Mouse (Mus musculus) limb, embryonic 13.5 days (tissue): ENCODE data around the gene Shmt2. TPM values are rescaled to one million over a fixed set of nuclear protein-coding genes. Genes with fewer than 3 reads are reported as not detected.

ENCODE experiments used
- ATAC-seq: fragments of 200-750 bp; cut with Nextera tagmentation; 2 replicates; pipeline ENCODE4 v1.8.0; 2017; ENCODE audit warnings: low read depth, moderate number of reproducible peaks, moderate TSS enrichment; ENCODE audit not compliant: low FRiP score
- H3K27ac ChIP-seq: fragments of 300-500 bp; sonication (generic); 2 replicates; pipeline ENCODE4 v1.5.1; 2015; ENCODE audit warnings: inconsistent platforms, mild to moderate bottlenecking, moderate library complexity
- H3K27me3 ChIP-seq: fragments of 300-500 bp; sonication (generic); 2 replicates; pipeline ENCODE4 v1.6.1; 2015; ENCODE audit warnings: mild to moderate bottlenecking, inconsistent platforms
- H3K36me3 ChIP-seq: fragments of 300-500 bp; sonication (generic); 2 replicates; pipeline ENCODE4 v1.6.1; 2015; ENCODE audit warnings: inconsistent platforms, mild to moderate bottlenecking, moderate library complexity
- H3K4me1 ChIP-seq: fragments of 300-500 bp; sonication (generic); 2 replicates; pipeline ENCODE4 v1.6.1; 2015; ENCODE audit warnings: inconsistent platforms
- H3K4me2 ChIP-seq: fragments of 300-500 bp; sonication (generic); replicated peaks from 2 replicates; pipeline ENCODE4 v1.6.1; 2015; ENCODE audit warnings: inconsistent platforms, mild to moderate bottlenecking, moderate library complexity
- H3K4me3 ChIP-seq: fragments of 300-500 bp; sonication (generic); 2 replicates; pipeline ENCODE4 v1.5.1; 2015; ENCODE audit warnings: moderate library complexity, mild to moderate bottlenecking, inconsistent platforms
- H3K9ac ChIP-seq: fragments of 300-500 bp; sonication (generic); 2 replicates; pipeline ENCODE4 v1.6.1; 2015; ENCODE audit warnings: mild to moderate bottlenecking, inconsistent platforms
- H3K9me3 ChIP-seq: fragments of 300-500 bp; sonication (generic); 2 replicates; pipeline ENCODE4 v1.6.1; 2016; ENCODE audit warnings: inconsistent platforms
- WGBS: fragments of 180-500 bp; shearing (Covaris S2); methylation state at CpG from one replicate; pipeline ENCODE4 v1.1.7; 2015; 5-methylcytosine and 5-hydroxymethylcytosine counted together
- polyA plus RNA-seq: library from polyadenylated mRNA; unstranded; fragments of >200 nt; fragmentation: Nextera tagmentation; extraction: Ambion mirVana; gene quantifications from 2 replicates; pipeline ENCODE4 v1.2.1, GENCODE M21; 2015

Gene Shmt2
- polyA plus RNA-seq, 1 experiment from 2014 or later, result 98.1 TPM

DNA sequence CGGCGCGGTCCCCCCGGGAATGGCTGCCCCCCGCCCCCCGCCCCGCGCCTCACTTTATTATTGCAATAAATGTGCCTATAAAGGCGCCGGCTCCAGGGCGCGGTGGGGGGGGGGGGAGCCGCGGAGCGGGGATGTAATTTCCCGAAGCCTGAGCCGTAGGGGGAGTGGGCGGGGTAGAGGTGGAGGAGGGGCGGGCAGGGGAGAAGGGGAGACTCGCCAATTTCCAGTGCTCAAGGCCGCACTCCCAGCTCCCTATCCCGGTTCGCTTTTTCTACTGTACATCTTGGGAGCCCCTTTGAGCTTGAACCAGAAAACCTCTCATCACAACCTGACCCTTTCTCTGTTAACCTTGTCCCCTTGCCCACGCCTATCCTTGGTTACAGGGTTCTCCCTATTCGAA lies 8.7 kb upstream of the Shmt2 start:
- WGBS, result 0% methylated on average over 18 of the region's 25 CpGs
- peaks cover 99% of the 10 kb centered on the region for H3K27me3 ChIP-seq
- H3K4me1 ChIP-seq, result peaks cover 91% of the 10 kb centered on the region
- no peaks in the 10 kb centered on the region for H3K9me3 ChIP-seq
- H3K4me2 ChIP-seq, result peak overlapping the region; percentile 90
- H3K9ac ChIP-seq, result no peak overlapping the region
- peak; percentile 60; the same call in 1 of the 2 replicates for ATAC-seq
- no peaks in the 10 kb centered on the region for H3K36me3 ChIP-seq
- peak overlapping the region; percentile 32 for H3K4me3 ChIP-seq
- H3K27ac ChIP-seq, result no peak overlapping the region

DNA sequence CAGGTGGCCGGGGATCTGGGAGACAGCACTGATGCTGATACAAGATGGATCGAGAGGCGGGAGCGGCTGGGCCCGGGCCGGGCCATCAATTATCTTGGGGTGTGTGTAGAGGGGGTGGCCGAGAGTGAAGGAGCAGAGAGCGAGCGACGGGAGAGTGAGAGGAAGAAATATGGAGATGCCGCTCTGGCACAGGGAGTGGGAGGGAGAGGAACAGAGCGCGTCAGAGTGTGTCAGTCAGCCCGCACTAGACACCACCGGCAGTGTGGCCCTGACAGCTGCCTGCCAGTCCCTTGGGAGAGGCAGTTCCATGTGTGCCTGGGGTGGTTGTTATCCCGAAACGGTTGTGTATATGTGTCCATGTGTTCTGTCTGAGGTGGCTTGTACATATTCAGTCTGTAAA lies 5.2 kb upstream of the Shmt2 start:
- ATAC-seq, result no peak
- H3K9me3 ChIP-seq, result no peaks in the 10 kb centered on the region
- H3K9ac ChIP-seq, result no peak overlapping the region
- H3K4me2 ChIP-seq, result no peak overlapping the region
- no peak overlapping the region for H3K4me3 ChIP-seq
- peaks cover 94% of the 10 kb centered on the region for H3K27me3 ChIP-seq
- H3K36me3 ChIP-seq, result no peaks in the 10 kb centered on the region
- 4% methylated on average over 17 of the region's 17 CpGs for WGBS
- H3K4me1 ChIP-seq, result peaks cover 84% of the 10 kb centered on the region
- no peak overlapping the region for H3K27ac ChIP-seq

DNA sequence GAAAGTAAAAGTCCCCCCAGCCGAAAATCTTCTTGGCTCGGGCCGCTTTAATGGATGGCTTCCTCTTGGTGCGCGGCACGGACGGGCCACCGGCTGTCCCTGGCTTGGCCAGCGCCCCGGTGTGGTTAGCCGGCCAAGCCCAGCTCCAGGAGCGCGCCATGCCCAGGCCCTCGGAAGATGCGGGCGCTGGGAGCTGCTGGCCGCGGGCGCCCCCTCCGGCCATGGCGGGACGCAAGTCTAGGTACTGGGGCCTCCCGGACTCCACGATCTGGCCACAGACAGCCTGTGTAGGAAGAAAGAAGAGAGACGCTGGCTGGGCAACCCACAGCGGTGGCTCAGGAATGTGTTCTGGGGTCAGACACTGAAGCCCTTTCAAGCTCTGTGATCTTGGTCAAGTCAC lies 4.4 kb upstream of the Shmt2 start:
- no peak for ATAC-seq
- under 1% methylated on average over 26 of the region's 26 CpGs for WGBS
- Histone ChIP-seq H3K4me1 (peaks cover 77% of the 10 kb centered on the region), H3K27me3 (peaks cover 86% of the 10 kb centered on the region), H3K9ac (peak overlapping the region; percentile 50; the same call in 1 of the 2 replicates), H3K9me3 (no peaks in the 10 kb centered on the region), H3K4me3 (peak overlapping the region; percentile 35), H3K27ac (no peak overlapping the region), H3K4me2 (peak overlapping the region; percentile 60), H3K36me3 (no peaks in the 10 kb centered on the region)

DNA sequence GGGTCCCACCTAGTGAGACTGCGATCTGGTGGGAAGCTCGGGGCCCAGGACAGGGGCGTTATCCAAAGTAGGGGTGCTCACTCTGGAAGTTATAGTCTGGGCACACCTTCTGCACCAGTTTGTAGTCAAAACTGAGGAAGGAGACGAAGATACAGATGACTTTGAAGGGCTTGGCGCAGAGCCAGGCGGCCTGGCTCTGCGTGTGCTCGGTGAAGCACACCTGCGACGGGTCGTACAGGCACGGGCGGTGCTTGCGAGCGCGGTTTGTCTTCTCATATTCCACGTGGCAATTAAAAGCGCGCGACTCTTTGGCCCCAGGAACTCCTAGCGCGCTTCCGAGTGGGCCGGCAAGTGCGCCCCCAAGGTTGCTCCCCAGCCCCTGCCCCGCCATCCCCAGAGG lies 3.8 kb upstream of the Shmt2 start:
- peak overlapping the region; percentile 39; the same call in 1 of the 2 replicates for H3K9ac ChIP-seq
- peaks cover 79% of the 10 kb centered on the region for H3K27me3 ChIP-seq
- 2% methylated on average over 26 of the region's 26 CpGs for WGBS
- peaks cover 77% of the 10 kb centered on the region for H3K4me1 ChIP-seq
- peak overlapping the region; percentile 35 for H3K4me3 ChIP-seq
- H3K36me3 ChIP-seq, result no peaks in the 10 kb centered on the region
- no peak overlapping the region for H3K27ac ChIP-seq
- H3K4me2 ChIP-seq, result peak overlapping the region; percentile 60
- ATAC-seq, result no peak
- no peaks in the 10 kb centered on the region for H3K9me3 ChIP-seq

DNA sequence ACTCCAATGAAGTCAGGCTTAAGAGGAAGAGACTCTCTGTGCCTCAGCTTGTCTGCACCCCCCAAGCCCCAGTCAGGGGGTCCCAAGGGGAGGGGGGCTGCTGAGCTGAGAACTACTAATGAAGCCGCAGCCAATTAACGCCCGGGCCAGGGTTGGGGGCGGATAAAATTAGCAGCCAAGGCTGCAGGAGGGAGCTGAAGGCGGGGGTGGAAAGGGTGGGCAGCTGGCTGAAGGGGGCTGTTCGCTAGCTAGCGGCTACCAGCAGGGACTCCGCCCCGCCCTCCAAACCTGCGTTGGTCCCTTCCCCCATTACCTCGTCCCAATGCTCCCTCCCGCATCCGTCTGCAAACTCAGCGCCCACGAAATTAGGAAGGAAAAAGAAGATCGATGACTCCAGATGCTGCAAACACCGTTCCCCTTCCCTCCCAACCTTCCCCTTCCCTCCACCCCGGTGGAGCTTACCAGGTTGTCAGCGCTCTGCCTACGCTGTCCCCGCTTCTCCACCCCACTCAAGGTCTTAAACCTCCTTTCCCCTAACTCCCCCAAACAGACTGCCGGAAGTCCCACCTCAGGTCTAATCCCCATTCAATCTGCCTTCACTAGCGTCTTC lies 2.5 kb upstream of the Shmt2 start:
- H3K9me3 ChIP-seq, result no peaks in the 10 kb centered on the region
- H3K9ac ChIP-seq, result peak overlapping the region; percentile 13; the same call in 1 of the 2 replicates
- peak overlapping the region; percentile 60 for H3K4me2 ChIP-seq
- peaks cover 67% of the 10 kb centered on the region for H3K4me1 ChIP-seq
- H3K27ac ChIP-seq, result no peak overlapping the region
- ATAC-seq, result no peak
- H3K27me3 ChIP-seq, result peaks cover 67% of the 10 kb centered on the region
- H3K4me3 ChIP-seq, result peak overlapping the region; percentile 35
- peaks cover 10% of the 10 kb centered on the region for H3K36me3 ChIP-seq
- WGBS, result 2% methylated on average over 23 of the region's 23 CpGs

DNA sequence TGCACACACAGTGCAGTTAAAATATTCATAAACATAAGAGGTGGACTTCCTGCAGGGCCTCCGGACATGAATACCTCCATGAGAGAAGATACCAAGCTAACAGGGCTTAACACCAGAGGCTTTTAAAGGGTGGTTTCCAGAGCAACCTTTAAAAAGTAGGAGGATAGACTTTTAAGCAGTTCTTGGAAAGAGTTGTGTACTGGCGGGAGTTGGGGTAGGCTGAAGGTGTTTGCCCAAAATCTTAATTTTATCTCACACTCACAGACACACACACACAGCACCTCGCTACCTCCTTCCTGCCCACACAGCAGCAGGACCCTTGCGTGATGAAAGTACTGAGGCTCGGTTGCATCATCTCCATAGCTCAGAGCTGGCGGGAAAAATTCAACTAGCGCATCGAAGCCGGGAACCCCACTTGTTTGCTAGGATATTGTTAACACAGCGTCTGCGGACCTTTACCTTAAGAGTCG lies 598 bp downstream of the Shmt2 start:
- H3K27me3 ChIP-seq, result peaks cover 55% of the 10 kb centered on the region
- peaks cover 37% of the 10 kb centered on the region for H3K36me3 ChIP-seq
- peaks cover 46% of the 10 kb centered on the region for H3K4me1 ChIP-seq
- no peaks in the 10 kb centered on the region for H3K9me3 ChIP-seq
- WGBS, result 12% methylated on average over 12 of the region's 12 CpGs
- H3K4me3 ChIP-seq, result peak overlapping the region; percentile 60
- peak overlapping the region; percentile 90 for H3K4me2 ChIP-seq
- no peak overlapping the region for H3K27ac ChIP-seq
- ATAC-seq, result no peak
- H3K9ac ChIP-seq, result peak overlapping the region; percentile 72

DNA sequence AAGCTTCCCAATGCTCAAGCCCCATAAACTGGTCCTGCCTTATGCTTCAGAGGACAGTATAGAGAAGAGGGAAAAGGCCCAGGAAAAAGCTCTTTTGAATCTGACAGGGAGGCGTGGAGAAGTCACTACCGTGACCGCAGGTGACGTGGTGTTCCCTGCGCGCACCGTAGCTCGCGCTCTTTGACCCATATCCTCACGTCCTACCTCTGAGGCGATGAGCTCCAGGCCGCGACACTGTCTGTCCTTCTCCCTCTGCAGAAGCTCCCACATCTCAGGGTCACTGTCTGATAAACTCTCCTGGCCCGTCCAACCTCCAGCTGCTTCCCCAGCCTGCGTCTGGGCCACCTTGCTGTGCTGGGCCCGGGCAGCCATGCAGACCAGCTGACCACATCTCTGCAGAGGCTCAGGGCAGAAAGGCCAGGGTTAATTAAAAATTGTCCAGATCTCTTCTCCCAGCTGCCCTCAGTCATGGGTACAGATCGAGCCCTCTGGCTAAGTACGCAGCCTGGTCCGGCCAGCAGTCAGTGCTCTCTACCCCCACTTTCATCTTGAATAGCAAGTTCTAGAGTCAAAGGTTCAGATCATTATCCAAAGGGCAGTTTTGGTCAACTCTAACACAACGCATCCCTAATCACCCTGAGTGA lies 1.4 kb downstream of the Shmt2 start:
- Histone ChIP-seq H3K36me3 (peaks cover 37% of the 10 kb centered on the region), H3K4me2 (peak overlapping the region; percentile 90), H3K27me3 (peaks cover 55% of the 10 kb centered on the region), H3K9me3 (no peaks in the 10 kb centered on the region), H3K4me1 (peaks cover 46% of the 10 kb centered on the region), H3K27ac (no peak overlapping the region), H3K4me3 (peak overlapping the region; percentile 60), H3K9ac (peak overlapping the region; percentile 72)
- 81% methylated on average over 20 of the region's 20 CpGs for WGBS
- ATAC-seq, result no peak

DNA sequence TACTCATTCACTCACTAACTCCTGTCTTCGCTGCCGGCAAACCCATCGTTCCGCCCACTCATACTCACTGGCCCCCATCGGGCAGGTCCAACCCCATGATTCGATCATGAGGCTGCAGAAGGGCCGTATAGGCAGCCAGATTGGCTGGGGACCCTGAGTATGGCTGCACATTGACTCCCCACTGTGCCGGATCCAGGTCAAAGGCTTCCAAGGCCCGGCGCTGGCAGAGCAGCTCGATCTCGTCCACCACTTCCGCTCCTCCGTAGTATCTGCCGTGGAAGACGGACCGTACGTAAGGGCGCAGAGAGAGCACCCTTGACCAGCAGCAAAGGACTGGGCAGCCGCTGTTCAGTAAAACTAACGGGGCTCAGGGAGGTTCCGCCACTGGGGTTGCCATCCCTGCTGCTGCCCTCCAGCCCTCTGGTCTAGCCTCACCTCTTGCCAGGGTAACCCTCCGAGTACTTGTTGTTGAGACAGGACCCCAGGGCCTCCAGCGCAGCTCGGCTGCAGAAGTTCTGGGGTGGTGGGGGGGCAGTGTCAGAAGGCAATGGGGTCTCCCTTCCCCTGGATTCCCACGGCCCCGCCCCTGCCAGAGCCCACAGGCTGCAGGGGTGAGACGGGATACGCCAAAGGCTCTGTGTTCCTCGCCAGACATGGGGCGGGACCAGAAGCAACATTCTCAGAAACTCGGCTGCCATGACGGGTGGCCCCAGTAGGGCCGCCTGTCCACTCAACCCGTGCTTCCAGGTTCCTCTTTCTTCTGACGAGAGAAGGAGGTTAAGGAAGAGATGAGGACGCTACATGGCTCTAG lies 2.1 kb downstream of the Shmt2 start:
- ATAC-seq, result no peak
- WGBS, result 95% methylated on average over 37 of the region's 37 CpGs
- Histone ChIP-seq H3K4me3 (no peak overlapping the region; the same call in 1 of the 2 replicates), H3K27ac (no peak overlapping the region), H3K4me1 (peaks cover 44% of the 10 kb centered on the region), H3K27me3 (peaks cover 55% of the 10 kb centered on the region), H3K9me3 (no peaks in the 10 kb centered on the region), H3K36me3 (peaks cover 37% of the 10 kb centered on the region), H3K4me2 (peak overlapping the region; percentile 90; the same call in 1 of the 2 replicates), H3K9ac (no peak overlapping the region)

DNA sequence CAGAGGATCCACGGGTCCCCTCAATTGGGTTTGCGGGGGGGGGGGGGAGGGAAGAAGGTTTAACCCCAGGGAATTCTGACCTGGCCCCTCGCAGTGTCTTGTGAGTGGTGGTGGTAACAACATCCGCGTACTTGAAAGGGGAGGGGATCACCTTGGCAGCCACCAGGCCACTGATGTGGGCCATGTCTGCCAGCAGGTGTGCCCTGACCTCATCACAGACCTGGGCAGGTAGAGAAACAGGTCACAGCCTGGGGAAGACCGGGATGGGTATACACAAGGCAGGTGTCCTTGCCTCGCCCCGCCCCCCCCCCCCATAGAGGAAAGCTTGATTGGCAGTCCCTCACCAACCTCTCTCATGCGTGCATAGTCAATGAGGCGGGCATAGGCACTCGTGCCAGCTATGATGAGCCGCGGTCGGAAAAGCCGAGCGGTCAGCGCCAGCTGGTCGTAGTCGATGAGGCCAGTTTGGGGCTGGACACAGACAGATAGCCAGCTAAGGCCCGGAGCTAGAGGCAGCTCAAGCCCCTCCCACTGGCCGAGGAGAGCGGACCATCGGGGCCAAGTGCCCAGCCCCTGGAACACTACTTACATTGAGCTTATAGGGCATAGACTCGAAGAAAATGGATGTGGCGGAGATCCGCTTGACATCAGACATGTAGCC lies 3.1 kb downstream of the Shmt2 start:
- Histone ChIP-seq H3K36me3 (peaks cover 37% of the 10 kb centered on the region), H3K27ac (no peak overlapping the region), H3K9me3 (no peaks in the 10 kb centered on the region), H3K27me3 (peaks cover 55% of the 10 kb centered on the region), H3K4me2 (no peak overlapping the region), H3K9ac (no peak overlapping the region), H3K4me3 (no peak overlapping the region), H3K4me1 (peaks cover 41% of the 10 kb centered on the region)
- WGBS, result 94% methylated on average over 25 of the region's 26 CpGs
- no peak for ATAC-seq

DNA sequence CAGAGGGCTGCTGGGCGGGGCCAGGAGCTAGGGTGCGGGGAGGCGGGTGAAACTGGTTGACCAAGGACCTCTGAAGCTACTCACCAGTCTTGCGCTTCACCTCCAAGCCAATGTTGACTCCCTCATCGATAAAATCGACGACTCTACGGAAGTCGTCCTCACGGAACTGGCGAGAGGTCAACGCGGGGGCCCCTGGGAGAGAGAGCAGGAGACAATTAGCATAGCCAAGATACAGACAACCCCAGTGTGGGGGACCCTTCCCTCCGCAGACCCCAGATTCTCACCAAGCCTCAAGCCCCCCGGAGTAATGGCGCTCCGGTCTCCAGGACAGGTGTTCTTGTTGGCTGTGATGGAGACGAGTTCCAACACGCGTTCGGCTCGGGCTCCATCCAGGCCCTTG lies 4.3 kb downstream of the Shmt2 start:
- no peak overlapping the region for H3K27ac ChIP-seq
- WGBS, result 88% methylated on average over 22 of the region's 22 CpGs
- no peak for ATAC-seq
- H3K4me1 ChIP-seq, result peaks cover 53% of the 10 kb centered on the region
- no peak overlapping the region for H3K4me3 ChIP-seq
- no peak overlapping the region for H3K4me2 ChIP-seq
- H3K27me3 ChIP-seq, result peaks cover 57% of the 10 kb centered on the region
- no peaks in the 10 kb centered on the region for H3K9me3 ChIP-seq
- H3K9ac ChIP-seq, result no peak overlapping the region
- H3K36me3 ChIP-seq, result peaks cover 37% of the 10 kb centered on the region

DNA sequence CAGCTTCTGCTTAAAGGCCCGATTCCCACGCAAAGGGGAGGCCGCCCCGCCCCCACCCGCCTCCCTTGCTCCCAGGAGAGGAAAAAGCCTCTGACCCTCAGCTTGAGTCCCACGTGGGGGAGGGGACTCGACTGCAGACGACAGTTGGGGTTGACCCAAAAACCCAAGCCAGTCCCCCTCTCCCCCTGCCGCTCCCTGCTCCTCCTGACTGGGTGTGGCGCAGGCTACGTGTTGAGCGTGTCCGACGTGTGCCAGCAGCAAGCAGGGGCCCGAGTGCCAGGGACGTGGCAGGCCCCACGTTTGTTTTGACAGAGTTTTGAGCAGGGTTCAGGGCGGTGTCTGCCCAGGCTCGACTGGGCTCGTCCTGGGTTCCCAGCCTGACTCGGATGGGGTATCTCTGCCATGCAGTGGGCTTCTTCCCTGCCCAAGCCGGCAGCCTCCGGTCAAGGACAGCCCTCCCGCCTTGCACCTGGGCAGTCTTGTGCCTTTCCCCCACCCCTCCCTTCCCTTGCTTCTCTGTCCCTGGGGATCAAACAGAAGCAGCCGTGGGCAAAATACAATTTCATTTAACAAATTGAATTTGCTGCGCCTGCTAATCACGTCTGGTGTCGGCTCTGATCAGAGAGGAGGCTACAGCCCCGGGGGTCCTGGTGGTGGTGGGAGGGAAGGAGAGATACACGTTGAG lies 5.5 kb downstream of the Shmt2 start:
- H3K27me3 ChIP-seq, result peaks cover 63% of the 10 kb centered on the region
- peak; percentile 9; the same call in 1 of the 2 replicates for ATAC-seq
- peak overlapping the region; percentile 20 for H3K4me3 ChIP-seq
- H3K27ac ChIP-seq, result no peak overlapping the region
- peak overlapping the region; percentile 55 for H3K4me2 ChIP-seq
- peaks cover 62% of the 10 kb centered on the region for H3K4me1 ChIP-seq
- 6% methylated on average over 30 of the region's 30 CpGs for WGBS
- H3K9me3 ChIP-seq, result no peaks in the 10 kb centered on the region
- H3K9ac ChIP-seq, result peak overlapping the region; percentile 36
- H3K36me3 ChIP-seq, result peaks cover 37% of the 10 kb centered on the region
